Mouse (Mus musculus) cerebellum, adult 2 months (tissue): ENCODE measurements around the gene Klhl12. TPM values are rescaled to one million over a fixed set of nuclear protein-coding genes. Genes with fewer than 3 reads are reported as not detected.

Experiments
- DNase-seq, 2 experiments: peaks; one replicate each; pipeline ENCODE4 v3.0.0; 2021
- H3K27ac ChIP-seq: fragments of 200-500 bp; 2 replicates; pipeline ENCODE4 v1.5.1; 2012; ENCODE audit warnings: low read length, control low read depth, inconsistent platforms; ENCODE audit not compliant: insufficient read depth
- H3K27me3 ChIP-seq: fragments of 200-500 bp; 2 replicates; pipeline ENCODE4 v1.6.1; 2012; ENCODE audit warnings: inconsistent platforms, mild to moderate bottlenecking, low read length, moderate library complexity; ENCODE audit not compliant: control insufficient read depth, insufficient read depth
- H3K4me1 ChIP-seq: fragments of 200-500 bp; 2 replicates; pipeline ENCODE4 v1.6.1; 2011; ENCODE audit warnings: low read length; ENCODE audit not compliant: control insufficient read depth, insufficient read depth
- H3K4me3 ChIP-seq: fragments of 200-500 bp; replicated peaks from 2 replicates; pipeline ENCODE3; 2011; ENCODE audit warnings: mild to moderate bottlenecking, low read depth, low read length, control low read depth; ENCODE audit not compliant: insufficient read depth
- CTCF ChIP-seq: fragments of 200-500 bp; IDR thresholded peaks from 2 replicates; pipeline ENCODE4 v1.5.1; 2011; ENCODE audit warnings: low read depth, mild to moderate bottlenecking, control low read depth, low read length, moderate library complexity, borderline replicate concordance; ENCODE audit not compliant: insufficient read depth
- POLR2A ChIP-seq: fragments of 200-500 bp; IDR thresholded peaks from 2 replicates; pipeline ENCODE4 v1.6.1; 2011; ENCODE audit warnings: low read length, control low read depth, borderline replicate concordance; ENCODE audit not compliant: insufficient read depth
- WGBS: fragments of 180-500 bp; shearing (Covaris S2); methylation state at CpG from one replicate; pipeline ENCODE4 v1.1.7; 2018; 5-methylcytosine and 5-hydroxymethylcytosine counted together
- polyA plus RNA-seq: library from polyadenylated mRNA; depleted of rRNA; stranded (reverse); fragments of >200 nt; gene quantifications from 2 replicates; pipeline ENCODE4 v1.2.3, GENCODE M21; 2012

The Klhl12 gene
- polyA plus RNA-seq, 1 experiment: 29.8 TPM

DNA sequence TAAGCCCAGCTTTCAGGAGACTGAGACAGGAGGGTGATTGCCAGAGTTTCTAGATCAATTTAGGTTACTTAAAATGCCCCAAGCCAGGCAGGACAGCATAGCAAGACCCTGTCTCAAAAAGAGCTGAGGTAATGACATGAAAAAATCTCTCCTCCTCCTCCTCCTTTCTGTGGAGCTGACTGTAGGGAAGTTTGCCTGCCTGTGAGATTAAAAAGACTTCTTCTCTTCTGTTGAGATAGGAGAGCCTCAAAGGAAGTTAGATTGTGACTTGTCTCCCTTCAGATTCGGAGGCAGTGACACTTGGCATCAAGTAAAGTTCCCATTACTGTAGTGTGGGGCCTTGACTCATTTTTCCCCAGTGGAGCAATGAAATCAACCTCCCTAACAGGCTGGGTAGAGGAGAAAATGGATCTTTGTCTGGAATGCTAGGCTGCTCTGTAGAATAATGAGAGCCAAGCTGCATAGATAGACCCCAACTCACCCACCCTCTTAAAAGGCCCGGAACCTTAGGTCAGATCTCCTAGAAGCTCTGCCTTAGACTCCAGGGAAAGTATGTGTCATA, 36.8 kb upstream of the Klhl12 start:
- TF ChIP-seq CTCF (no peak), POLR2A (no peak)
- Histone ChIP-seq H3K27ac (no peak overlapping the region), H3K4me1 (peaks cover 9% of the 10 kb centered on the region; the same call in 1 of the 2 replicates), H3K4me3 (no peak overlapping the region), H3K27me3 (no peaks in the 10 kb centered on the region)
- 67% methylated on average over 2 of the region's 2 CpGs for WGBS
- no peak for DNase-seq

DNA sequence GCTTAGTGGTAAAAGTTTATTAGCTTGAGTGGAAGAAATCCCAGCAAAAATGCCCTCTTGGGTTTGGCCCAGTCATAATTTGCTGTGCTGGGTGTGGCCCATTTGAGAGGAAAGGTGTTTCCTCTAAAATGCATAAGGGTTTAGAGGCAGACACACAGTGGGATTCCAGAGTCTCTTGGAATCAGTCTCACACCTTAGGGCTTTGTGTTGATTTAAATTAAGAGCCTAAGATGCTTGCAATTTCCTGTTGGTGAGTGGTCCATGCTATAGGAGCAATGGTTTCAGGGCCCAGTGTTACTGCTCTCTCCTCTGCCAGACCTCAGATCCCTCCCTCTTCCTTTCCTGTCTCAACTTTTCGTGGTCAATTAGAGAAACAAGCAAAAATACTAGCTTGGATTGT, 36.2 kb upstream of the Klhl12 start:
- TF ChIP-seq CTCF (no peak), POLR2A (no peak)
- Histone ChIP-seq H3K27me3 (no peaks in the 10 kb centered on the region), H3K27ac (no peak overlapping the region), H3K4me3 (no peak overlapping the region), H3K4me1 (peaks cover 8% of the 10 kb centered on the region; the same call in 1 of the 2 replicates)
- WGBS: 71% methylated on average over 1 of the region's 1 CpGs
- no peak for DNase-seq

DNA sequence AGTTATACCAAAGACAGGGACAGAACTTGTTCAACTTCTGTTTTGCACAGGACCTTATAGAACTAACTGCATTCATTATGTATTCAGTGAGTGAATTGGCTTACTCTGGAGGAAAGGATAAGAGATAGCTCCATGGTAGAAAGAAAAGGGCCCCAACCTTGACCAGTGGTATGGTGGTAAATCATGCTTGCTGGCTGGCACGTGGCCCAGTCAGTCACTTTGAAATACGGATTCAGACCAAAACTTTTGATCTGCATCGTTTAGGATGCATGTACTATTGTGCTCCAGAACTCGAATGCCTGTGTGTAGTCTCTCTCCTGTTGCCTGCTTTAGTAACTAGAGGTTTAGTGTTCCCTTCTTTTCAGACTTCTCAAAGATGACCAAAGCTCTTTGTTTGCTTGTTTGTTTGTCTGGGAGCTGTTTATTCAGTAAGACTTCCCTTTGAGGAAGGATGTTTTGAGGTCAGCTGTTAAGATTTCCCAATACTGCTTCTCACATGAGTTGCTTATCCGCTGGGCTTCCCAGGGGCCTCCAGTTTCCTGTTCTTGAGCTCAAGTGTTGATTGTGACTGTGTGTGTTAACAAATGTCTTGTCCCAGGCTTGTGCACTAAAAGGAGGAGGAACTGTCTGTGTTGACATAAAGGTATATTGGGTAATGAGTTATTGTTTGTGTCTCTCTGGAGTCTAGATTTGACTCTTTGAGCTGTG, 35.4 kb upstream of the Klhl12 start:
- Histone ChIP-seq H3K4me1 (peaks cover 6% of the 10 kb centered on the region; the same call in 1 of the 2 replicates), H3K27me3 (no peaks in the 10 kb centered on the region), H3K4me3 (no peak overlapping the region), H3K27ac (no peak overlapping the region)
- 41% methylated on average over 5 of the region's 5 CpGs for WGBS
- TF ChIP-seq POLR2A (no peak), CTCF (no peak)
- no peak for DNase-seq

DNA sequence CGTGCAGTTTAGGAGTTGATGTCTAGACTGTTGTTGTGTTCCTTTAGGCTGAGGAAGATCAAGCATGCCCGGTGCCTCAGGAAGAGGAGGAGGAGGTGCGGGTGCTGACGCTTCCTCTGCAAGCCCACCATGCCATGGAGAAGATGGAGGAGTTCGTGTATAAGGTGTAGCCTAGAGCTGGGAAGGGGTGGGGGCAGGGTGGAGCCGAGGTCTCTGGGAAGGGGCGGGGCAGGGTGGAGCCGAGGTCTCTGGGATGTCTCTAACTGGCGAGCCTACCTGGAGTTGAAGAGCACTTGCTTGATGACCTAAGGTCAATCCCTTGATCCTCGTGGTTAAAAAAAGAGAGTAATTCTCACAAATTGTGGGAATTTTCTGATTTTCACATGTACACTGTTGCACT, 31.4 kb upstream of the Klhl12 start:
- WGBS: 67% methylated on average over 10 of the region's 10 CpGs
- Histone ChIP-seq H3K4me1 (peaks cover 6% of the 10 kb centered on the region; the same call in 1 of the 2 replicates), H3K4me3 (no peak overlapping the region), H3K27me3 (no peaks in the 10 kb centered on the region), H3K27ac (no peak overlapping the region)
- no peak for DNase-seq
- TF ChIP-seq POLR2A (no peak), CTCF (no peak)

DNA sequence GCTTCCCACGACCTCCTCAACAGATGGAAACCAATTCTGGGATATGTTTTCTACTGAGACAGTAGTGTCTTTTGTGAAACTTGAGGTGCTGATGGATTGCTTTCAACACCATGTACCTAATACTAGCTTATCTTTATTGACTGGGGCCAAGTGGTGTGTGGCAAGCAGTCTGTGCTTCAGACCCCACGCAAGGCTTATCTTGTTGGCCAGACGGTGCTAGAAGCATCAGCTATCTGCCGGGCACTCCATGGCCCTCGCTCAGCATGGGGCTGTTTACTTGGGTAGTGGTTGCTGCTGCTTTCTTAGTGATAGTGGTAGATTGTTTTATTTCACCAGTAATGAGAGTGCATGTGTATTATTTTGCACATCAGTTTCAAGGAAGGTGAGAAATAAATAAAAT, 29.0 kb upstream of the Klhl12 start:
- 77% methylated on average over 5 of the region's 5 CpGs for WGBS
- no peak for DNase-seq
- TF ChIP-seq POLR2A (no peak), CTCF (no peak)

DNA sequence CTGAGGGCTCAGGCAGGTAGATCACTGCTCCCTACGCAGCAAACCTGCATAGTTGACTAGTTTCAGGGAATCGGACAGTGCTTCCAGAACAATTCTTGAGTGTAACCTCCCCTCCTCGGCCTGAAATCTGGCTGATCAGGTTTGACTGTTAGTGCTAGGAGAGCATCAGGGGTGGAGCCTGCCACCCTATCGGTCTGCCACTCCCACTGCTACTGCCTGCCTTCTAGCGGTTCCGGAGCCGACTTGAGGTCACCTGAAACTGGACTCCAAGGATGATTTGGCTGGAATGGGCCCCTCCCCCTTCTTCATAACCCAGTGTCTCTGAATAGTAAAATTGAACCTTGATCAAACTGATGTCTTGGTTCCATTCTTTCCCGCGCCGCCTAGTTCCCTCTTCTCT, 22.3 kb upstream of the Klhl12 start:
- Histone ChIP-seq H3K4me3 (no peak overlapping the region), H3K4me1 (no peaks in the 10 kb centered on the region), H3K27me3 (no peaks in the 10 kb centered on the region), H3K27ac (no peak overlapping the region)
- 86% methylated on average over 10 of the region's 10 CpGs for WGBS
- DNase-seq: no peak
- no peak for TF ChIP-seq POLR2A
- TF ChIP-seq CTCF: no peak

More for the DNA sequence above, 29.0 kb upstream of the Klhl12 start:
- Histone ChIP-seq H3K4me1 (no peaks in the 10 kb centered on the region), H3K4me3 (no peak overlapping the region), H3K27ac (no peak overlapping the region), H3K27me3 (no peaks in the 10 kb centered on the region)

DNA sequence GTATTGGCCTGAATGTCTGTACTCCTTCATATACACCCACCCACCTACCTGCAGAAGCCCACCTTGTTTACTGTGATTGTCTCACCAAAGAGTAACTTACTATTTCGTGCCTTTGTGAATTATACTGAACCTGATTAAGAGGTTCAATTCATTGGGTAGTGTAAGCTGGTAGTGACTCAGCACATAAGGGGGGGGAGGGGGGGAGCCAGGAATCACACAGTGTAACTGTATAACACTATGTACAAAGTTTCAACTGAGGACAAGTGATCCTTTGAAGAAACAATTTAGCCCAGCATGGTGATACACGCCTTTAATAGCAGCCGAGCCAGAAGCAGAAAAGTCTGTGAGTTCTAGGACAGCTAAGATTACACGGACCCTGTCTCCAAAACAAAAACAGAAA, 21.9 kb upstream of the Klhl12 start:
- TF ChIP-seq CTCF (no peak), POLR2A (no peak)
- H3K27ac ChIP-seq: no peak overlapping the region
- no peak for DNase-seq

DNA sequence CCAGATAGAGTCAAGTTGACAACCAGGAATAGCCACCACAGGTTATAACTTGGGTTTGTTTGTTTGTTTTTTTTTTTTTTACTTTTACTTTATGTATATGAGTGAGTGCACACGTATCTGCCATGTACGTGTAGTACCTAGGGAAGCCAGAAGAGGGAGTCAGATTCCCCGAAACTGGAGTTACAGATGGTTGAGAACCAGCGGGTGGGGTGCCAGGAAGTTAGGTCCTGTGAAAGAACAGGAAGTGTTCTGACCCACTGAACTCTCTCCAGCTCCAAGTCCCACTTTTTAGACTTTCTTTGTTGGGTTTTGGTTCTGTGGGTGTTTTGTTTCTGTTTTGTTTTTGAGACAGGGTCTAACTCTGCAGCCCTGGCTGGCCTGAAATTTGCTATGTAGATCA, 19.9 kb upstream of the Klhl12 start:
- TF ChIP-seq CTCF: peak; percentile 26; the same call in 1 of the 2 replicates
- no peak for TF ChIP-seq POLR2A
- H3K4me3 ChIP-seq: no peak overlapping the region
- no peaks in the 10 kb centered on the region for H3K27me3 ChIP-seq
- 29% methylated on average over 4 of the region's 4 CpGs for WGBS
- DNase-seq: no peak
- H3K4me1 ChIP-seq: no peaks in the 10 kb centered on the region
- H3K27ac ChIP-seq: no peak overlapping the region

More for the DNA sequence above, 21.9 kb upstream of the Klhl12 start:
- Histone ChIP-seq H3K27me3 (no peaks in the 10 kb centered on the region), H3K4me1 (no peaks in the 10 kb centered on the region), H3K4me3 (no peak overlapping the region)
- 89% methylated on average over 4 of the region's 4 CpGs for WGBS
